Mouse (Mus musculus) C2C12 (cell line): ENCODE measurements at regions not wholly inside any gene's neighbourhood (a gene's known extent, or its start where the extent isn't known, plus 50 kb on each side); places are given as distances from the start of the nearest gene placed in this dataset.

ENCODE experiments used
- H3K27me3 ChIP-seq: one replicate; pipeline ENCODE4 v1.6.1; 2011; ENCODE audit not compliant: control insufficient read depth, insufficient read depth, insufficient read length
- H3K36me3 ChIP-seq: one replicate; pipeline ENCODE4 v1.6.1; 2011; ENCODE audit not compliant: control insufficient read depth, insufficient read depth
- H3K4me3 ChIP-seq: one replicate; pipeline ENCODE4 v1.5.1; 2011; ENCODE audit warnings: mild to moderate bottlenecking, control low read depth; ENCODE audit not compliant: poor library complexity, insufficient read depth, severe bottlenecking
- H3K79me2 ChIP-seq: one replicate; pipeline ENCODE4 v1.6.1; 2011; ENCODE audit not compliant: control insufficient read depth, insufficient read depth
- H3K79me3 ChIP-seq: one replicate; pipeline ENCODE4 v1.6.1; 2011; ENCODE audit warnings: low read depth, control low read depth
- H3ac ChIP-seq: one replicate; pipeline ENCODE3; 2011; ENCODE audit warnings: low read depth; ENCODE audit not compliant: control insufficient read depth, insufficient read length
- CEBPB ChIP-seq: IDR thresholded peaks from one replicate; pipeline ENCODE4 v1.6.1; 2011; ENCODE audit warnings: low read depth, mild to moderate bottlenecking, control low read depth, moderate library complexity
- CTCF ChIP-seq: IDR thresholded peaks from one replicate; pipeline ENCODE4 v1.5.1; 2011; ENCODE audit not compliant: control insufficient read depth, insufficient read depth, insufficient read length
- FOSL1 ChIP-seq: IDR thresholded peaks from one replicate; pipeline ENCODE4 v1.8.0; 2011; ENCODE audit warnings: mild to moderate bottlenecking, low read length; ENCODE audit not compliant: poor library complexity, insufficient read depth, severe bottlenecking
- MAX ChIP-seq: IDR thresholded peaks from one replicate; pipeline ENCODE4 v1.6.1; 2011; ENCODE audit warnings: mild to moderate bottlenecking, control low read depth
- MYOD1 ChIP-seq: IDR thresholded peaks from one replicate; pipeline ENCODE4 v1.6.1; 2011; ENCODE audit warnings: low read depth; ENCODE audit not compliant: control insufficient read depth, insufficient read length
- MYOG ChIP-seq: IDR thresholded peaks from one replicate; pipeline ENCODE4 v1.6.1; 2011; ENCODE audit not compliant: control insufficient read depth, insufficient read length; ENCODE audit errors: extremely low read depth
- USF1 ChIP-seq: IDR thresholded peaks from one replicate; pipeline ENCODE4 v1.6.1; 2011; ENCODE audit warnings: low read depth, mild to moderate bottlenecking, control low read depth, moderate library complexity

DNA sequence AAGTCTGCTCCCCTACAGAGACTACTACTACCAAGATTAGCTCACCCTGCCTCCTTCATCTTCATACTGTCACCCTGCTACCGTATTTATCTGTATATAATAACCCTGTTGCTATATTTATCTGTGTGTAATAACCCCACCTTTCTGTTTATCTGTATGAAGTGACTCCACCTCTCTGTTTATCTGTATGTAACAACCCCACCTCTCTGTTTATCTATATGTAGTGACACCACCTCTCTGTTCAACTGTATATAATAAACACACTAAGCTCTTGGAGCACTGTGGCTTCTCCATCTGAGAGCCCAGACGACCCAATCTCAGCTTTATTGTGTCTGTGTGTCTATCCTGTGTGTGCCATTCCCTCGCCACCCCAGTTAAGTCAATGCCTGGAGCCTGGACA lies 154.7 kb downstream of the Katnal1 start:
- H3ac ChIP-seq = no peak overlapping the region

DNA sequence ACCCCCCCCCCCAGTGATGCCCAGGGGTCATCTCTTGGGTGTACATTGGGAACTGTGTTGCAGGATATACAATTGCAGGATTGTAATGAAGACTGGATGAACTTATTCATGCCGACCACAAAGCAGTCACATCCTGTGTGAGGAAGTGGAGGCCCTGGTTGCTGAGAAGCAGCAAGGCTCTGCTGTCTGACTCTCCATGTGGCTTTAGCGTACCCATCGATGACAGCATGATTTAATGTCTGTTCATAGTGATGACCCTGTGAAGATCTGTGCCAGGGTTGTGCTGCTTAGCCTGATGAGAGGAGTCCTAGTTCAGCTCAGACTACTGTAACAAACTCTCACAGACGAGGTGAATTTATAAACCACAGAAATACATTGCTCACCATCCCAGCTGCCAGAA lies 159.7 kb downstream of the Katnal1 start:
- H3K27me3 ChIP-seq = no peaks in the 10 kb centered on the region
- TF ChIP-seq MYOD1 = no peak
- no peak for TF ChIP-seq MYOG
- no peak for TF ChIP-seq CEBPB
- no peak for TF ChIP-seq USF1
- no peak for TF ChIP-seq FOSL1
- no peaks in the 10 kb centered on the region for H3K79me2 ChIP-seq
- H3K36me3 ChIP-seq = no peaks in the 10 kb centered on the region
- H3K4me3 ChIP-seq = no peak overlapping the region
- H3K79me3 ChIP-seq = no peaks in the 10 kb centered on the region
- H3ac ChIP-seq = no peak overlapping the region

More for the DNA sequence above, 154.7 kb downstream of the Katnal1 start:
- no peaks in the 10 kb centered on the region for H3K27me3 ChIP-seq
- no peaks in the 10 kb centered on the region for H3K79me2 ChIP-seq
- H3K79me3 ChIP-seq = no peaks in the 10 kb centered on the region
- TF ChIP-seq CTCF = no peak
- TF ChIP-seq USF1 = no peak
- H3K4me3 ChIP-seq = no peak overlapping the region
- H3K36me3 ChIP-seq = no peaks in the 10 kb centered on the region

DNA sequence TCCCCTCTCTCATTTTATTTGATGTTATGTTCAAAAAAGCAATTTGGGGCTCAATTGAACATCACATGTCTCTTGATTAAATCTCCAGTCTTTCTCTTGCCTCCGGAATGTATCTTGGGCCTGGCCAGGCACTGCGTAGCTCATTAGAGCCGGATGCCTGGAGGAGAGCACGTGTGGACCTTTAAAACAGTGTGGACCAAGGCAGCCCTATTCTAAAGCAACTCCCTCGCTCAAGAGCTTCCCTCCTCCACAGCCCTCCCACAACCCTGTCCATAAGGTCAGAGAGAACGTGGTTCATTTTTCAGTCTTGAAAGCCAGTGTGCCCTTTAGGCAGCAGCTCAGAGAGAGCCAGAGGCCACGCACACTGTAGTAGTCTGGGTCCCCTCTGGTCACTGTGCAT lies 160.8 kb downstream of the Katnal1 start:
- Histone ChIP-seq H3ac (no peak overlapping the region), H3K79me2 (no peaks in the 10 kb centered on the region), H3K27me3 (no peaks in the 10 kb centered on the region), H3K4me3 (no peak overlapping the region), H3K79me3 (no peaks in the 10 kb centered on the region), H3K36me3 (no peaks in the 10 kb centered on the region)
- no peak for TF ChIP-seq CTCF
- TF ChIP-seq CEBPB = no peak
- no peak for TF ChIP-seq MAX
- TF ChIP-seq MYOG = no peak
- TF ChIP-seq USF1 = no peak
- no peak for TF ChIP-seq MYOD1
- TF ChIP-seq FOSL1 = no peak

DNA sequence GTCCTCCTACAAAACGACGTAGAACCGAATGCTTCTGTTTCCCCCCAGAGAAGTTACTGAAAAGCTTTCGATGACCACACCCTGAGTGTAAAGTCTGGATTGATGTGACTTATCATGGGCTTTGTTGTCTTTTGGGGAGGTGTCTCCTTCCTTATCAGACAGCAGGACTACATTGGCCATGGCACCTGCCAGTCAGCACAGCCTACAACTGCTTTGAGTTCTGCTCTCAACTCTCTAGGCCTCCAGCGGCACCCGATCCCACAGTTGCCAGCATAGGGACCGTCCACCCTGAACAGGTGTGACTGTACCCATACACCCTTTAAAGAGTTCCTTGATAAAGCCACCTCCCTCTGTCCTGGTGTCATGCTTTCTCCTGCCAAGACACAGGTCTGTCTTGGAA lies 163.1 kb downstream of the Katnal1 start:
- Histone ChIP-seq H3K27me3 (no peaks in the 10 kb centered on the region), H3ac (no peak overlapping the region), H3K79me2 (no peaks in the 10 kb centered on the region), H3K79me3 (no peaks in the 10 kb centered on the region), H3K36me3 (no peaks in the 10 kb centered on the region), H3K4me3 (no peak overlapping the region)
- TF ChIP-seq MYOG (no peak), USF1 (no peak)

DNA sequence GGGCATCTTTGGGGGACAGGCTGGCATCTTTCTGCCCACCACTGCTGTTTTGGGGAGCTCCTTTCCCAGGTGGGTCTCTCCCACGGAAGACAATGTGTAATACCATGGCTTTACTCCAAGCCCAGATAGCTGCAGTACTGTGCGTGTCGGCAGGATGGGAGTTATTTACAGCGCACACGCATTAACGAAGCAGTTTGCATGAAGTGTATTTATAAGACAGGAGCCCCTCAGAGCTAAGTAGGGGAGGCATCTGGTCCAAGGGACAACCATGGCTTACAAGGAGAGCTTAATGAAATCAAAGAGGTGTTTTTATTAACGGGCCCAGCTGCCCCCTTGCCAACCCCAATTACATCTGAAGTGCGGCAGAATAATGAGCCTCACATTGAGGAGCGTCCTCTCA lies 169.0 kb downstream of the Katnal1 start:
- no peaks in the 10 kb centered on the region for H3K27me3 ChIP-seq
- H3K79me2 ChIP-seq = no peaks in the 10 kb centered on the region
- H3ac ChIP-seq = no peak overlapping the region
- H3K4me3 ChIP-seq = no peak overlapping the region
- no peaks in the 10 kb centered on the region for H3K79me3 ChIP-seq
- no peaks in the 10 kb centered on the region for H3K36me3 ChIP-seq
- TF ChIP-seq MAX = no peak
- no peak for TF ChIP-seq MYOD1
- TF ChIP-seq CTCF = no peak
- TF ChIP-seq FOSL1 = no peak
- TF ChIP-seq CEBPB = no peak
- no peak for TF ChIP-seq MYOG
- TF ChIP-seq USF1 = no peak

DNA sequence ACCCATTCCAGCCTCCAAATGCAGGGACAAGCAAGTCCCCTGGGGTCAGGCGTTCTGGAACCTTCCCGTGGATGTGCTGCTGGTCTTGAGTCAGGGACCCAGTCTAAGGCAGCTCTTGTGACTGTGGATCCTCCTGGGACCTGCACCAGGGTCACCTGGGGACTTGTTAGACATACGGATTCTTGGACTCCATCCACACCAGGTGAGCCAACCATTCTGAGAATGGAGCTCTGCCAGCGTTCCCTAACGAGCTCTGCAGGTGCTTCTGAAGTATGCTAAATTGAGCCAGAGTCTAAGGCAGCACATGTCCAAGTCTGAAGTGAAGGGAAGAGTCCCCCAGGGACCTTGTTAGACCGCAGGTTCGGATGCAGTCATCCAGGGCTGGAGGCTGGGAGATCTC lies 170.3 kb downstream of the Katnal1 start:
- TF ChIP-seq MYOD1 (no peak), CEBPB (no peak), FOSL1 (no peak), MYOG (no peak), USF1 (no peak), MAX (no peak), CTCF (no peak)
- H3ac ChIP-seq = no peak overlapping the region
- H3K27me3 ChIP-seq = no peaks in the 10 kb centered on the region
- no peaks in the 10 kb centered on the region for H3K79me3 ChIP-seq
- H3K36me3 ChIP-seq = no peaks in the 10 kb centered on the region
- H3K4me3 ChIP-seq = no peak overlapping the region
- H3K79me2 ChIP-seq = no peaks in the 10 kb centered on the region
